Mouse (Mus musculus) midbrain, postnatal 0 days (tissue): ENCODE measurements around the gene Gm525. TPM values are rescaled to one million over a fixed set of nuclear protein-coding genes. Genes with fewer than 3 reads are reported as not detected.
A peak's percentile ranks its signal among the peaks of the same experiment; 100 is the strongest.

ENCODE experiments used
- ATAC-seq: fragments of 200-750 bp; cut with Nextera tagmentation; 2 replicates; pipeline ENCODE4 v1.8.0; 2017; ENCODE audit warnings: moderate number of reproducible peaks, mild to moderate bottlenecking, moderate TSS enrichment, moderate library complexity; ENCODE audit not compliant: low FRiP score
- DNase-seq: peaks from one replicate; pipeline ENCODE4 v3.0.0-alpha.2; 2015; ENCODE audit warnings: low spot score
- H3K27ac ChIP-seq: fragments of 300-500 bp; sonication (generic); 2 replicates; pipeline ENCODE4 v1.5.1; 2014; ENCODE audit warnings: low read depth, mild to moderate bottlenecking, low read length, mixed read lengths
- H3K27me3 ChIP-seq: fragments of 300-500 bp; sonication (generic); 2 replicates; pipeline ENCODE4 v1.6.1; 2014; ENCODE audit warnings: low read length, control low read depth, mixed read lengths; ENCODE audit not compliant: insufficient read depth
- H3K36me3 ChIP-seq: fragments of 300-500 bp; sonication (generic); 2 replicates; pipeline ENCODE4 v1.6.1; 2014; ENCODE audit warnings: low read length, control low read depth, mixed read lengths; ENCODE audit not compliant: insufficient read depth
- H3K4me1 ChIP-seq: fragments of 300-500 bp; sonication (generic); 2 replicates; pipeline ENCODE4 v1.6.1; 2014; ENCODE audit warnings: mild to moderate bottlenecking, control low read depth, antibody characterized with exemption, low read length, mixed read lengths; ENCODE audit not compliant: insufficient read depth
- H3K4me2 ChIP-seq: fragments of 300-500 bp; sonication (generic); 2 replicates; pipeline ENCODE4 v1.6.1; 2014; ENCODE audit warnings: low read depth, mild to moderate bottlenecking, low read length, mixed read lengths; ENCODE audit not compliant: poor library complexity, severe bottlenecking
- H3K4me3 ChIP-seq: fragments of 300-500 bp; sonication (generic); 2 replicates; pipeline ENCODE4 v1.5.1; 2014; ENCODE audit warnings: low read depth, mild to moderate bottlenecking, low read length, moderate library complexity
- H3K9ac ChIP-seq: fragments of 300-500 bp; sonication (generic); replicated peaks from 2 replicates; pipeline ENCODE4 v1.6.1; 2014; ENCODE audit warnings: mild to moderate bottlenecking, low read length, moderate library complexity, mixed read lengths; ENCODE audit not compliant: poor library complexity, severe bottlenecking
- H3K9me3 ChIP-seq: fragments of 300-500 bp; sonication (generic); 2 replicates; pipeline ENCODE4 v1.6.1; 2016; ENCODE audit warnings: low read length, control low read depth
- CTCF ChIP-seq: IDR thresholded peaks from 2 replicates; pipeline ENCODE4 v1.5.1; 2016; ENCODE audit warnings: antibody characterized with exemption, mild to moderate bottlenecking
- WGBS: fragments of 180-500 bp; shearing (Covaris S2); extraction: QIAGEN DNeasy Blood & Tissue Kit; methylation state at CpG from one replicate; pipeline ENCODE4 v1.1.7; 2014; 5-methylcytosine and 5-hydroxymethylcytosine counted together
- polyA plus RNA-seq: library from polyadenylated mRNA; unstranded; fragments of >200 nt; fragmentation: Nextera tagmentation; extraction: Ambion mirVana; gene quantifications from 2 replicates; pipeline ENCODE4 v1.2.1, GENCODE M21; 2015
- total RNA-seq: library from RNA; depleted of rRNA; stranded (reverse); fragments of >200 nt; gene quantifications from 2 replicates; pipeline ENCODE4 v1.2.3, GENCODE M21; 2014

Gene Gm525
- total and polyA plus RNA-seq, 2 experiments from 2014 or later = 0.60 TPM; not detected in 1

GRCm38 (mm10) chr11:89098083-89098835 lies 24.6 kb downstream of the Gm525 start:
- H3K27ac ChIP-seq = no peak overlapping the region
- H3K4me1 ChIP-seq = no peaks in the 10 kb centered on the region
- DNase-seq = no peak
- H3K9me3 ChIP-seq = no peaks in the 10 kb centered on the region
- H3K27me3 ChIP-seq = no peaks in the 10 kb centered on the region
- no peak overlapping the region for H3K4me3 ChIP-seq
- no peak for TF ChIP-seq CTCF
- H3K36me3 ChIP-seq = no peaks in the 10 kb centered on the region
- no peak overlapping the region for H3K4me2 ChIP-seq
- 87% methylated on average over 17 of the region's 17 CpGs for WGBS
- no peak for ATAC-seq
- no peak overlapping the region for H3K9ac ChIP-seq

GRCm38 (mm10) chr11:89098930-89099329 lies 25.3 kb downstream of the Gm525 start:
- DNase-seq (no peak), ATAC-seq (no peak)
- no peaks in the 10 kb centered on the region for H3K9me3 ChIP-seq
- no peaks in the 10 kb centered on the region for H3K4me1 ChIP-seq
- H3K27me3 ChIP-seq = no peaks in the 10 kb centered on the region
- no peak overlapping the region for H3K4me3 ChIP-seq
- WGBS = 71% methylated on average over 6 of the region's 6 CpGs
- H3K9ac ChIP-seq = no peak overlapping the region
- H3K36me3 ChIP-seq = no peaks in the 10 kb centered on the region
- no peak overlapping the region for H3K27ac ChIP-seq
- no peak for TF ChIP-seq CTCF
- H3K4me2 ChIP-seq = no peak overlapping the region

GRCm38 (mm10) chr11:89100403-89100802 lies 26.8 kb downstream of the Gm525 start:
- peak; percentile 58; the same call in 1 of the 2 replicates for ATAC-seq
- no peak overlapping the region for H3K9ac ChIP-seq
- no peaks in the 10 kb centered on the region for H3K36me3 ChIP-seq

GRCm38 (mm10) chr11:89100826-89101321 lies 27.2 kb downstream of the Gm525 start:
- peak overlapping the region; percentile 42 for H3K9ac ChIP-seq
- H3K4me1 ChIP-seq = no peaks in the 10 kb centered on the region
- WGBS = 21% methylated on average over 17 of the region's 17 CpGs
- H3K4me2 ChIP-seq = peak overlapping the region; percentile 43
- no peaks in the 10 kb centered on the region for H3K36me3 ChIP-seq
- no peak for TF ChIP-seq CTCF
- ATAC-seq (no peak), DNase-seq (peak; percentile 33)
- no peak overlapping the region for H3K27ac ChIP-seq
- peak overlapping the region; percentile 24 for H3K4me3 ChIP-seq
- H3K9me3 ChIP-seq = no peaks in the 10 kb centered on the region
- H3K27me3 ChIP-seq = no peaks in the 10 kb centered on the region

More at GRCm38 (mm10) chr11:89100403-89100802, 26.8 kb downstream of the Gm525 start:
- H3K4me2 ChIP-seq = peak overlapping the region; percentile 43
- no peaks in the 10 kb centered on the region for H3K4me1 ChIP-seq
- no peaks in the 10 kb centered on the region for H3K9me3 ChIP-seq
- H3K27ac ChIP-seq = no peak overlapping the region
- H3K4me3 ChIP-seq = peak overlapping the region; percentile 24; the same call in 1 of the 2 replicates
- H3K27me3 ChIP-seq = no peaks in the 10 kb centered on the region
- DNase-seq = peak; percentile 81
- peak; percentile 95 for TF ChIP-seq CTCF
- 1% methylated on average over 9 of the region's 9 CpGs for WGBS

- no peaks in the 10 kb centered on the region for H3K27me3 ChIP-seq
- 91% methylated on average over 14 of the region's 14 CpGs for WGBS
- TF ChIP-seq CTCF = no peak
- DNase-seq (no peak), ATAC-seq (no peak)
- no peak overlapping the region for H3K27ac ChIP-seq
- no peaks in the 10 kb centered on the region for H3K9me3 ChIP-seq
- no peaks in the 10 kb centered on the region for H3K36me3 ChIP-seq
- H3K4me2 ChIP-seq = no peak overlapping the region
- no peak overlapping the region for H3K9ac ChIP-seq
- H3K4me3 ChIP-seq = no peak overlapping the region
- no peaks in the 10 kb centered on the region for H3K4me1 ChIP-seq
Observed at GRCm38 (mm10) chr11:89103166-89103565, 29.5 kb downstream of the Gm525 start.

GRCm38 (mm10) chr11:89105211-89105610 lies 31.6 kb downstream of the Gm525 start:
- no peaks in the 10 kb centered on the region for H3K9me3 ChIP-seq
- ATAC-seq (no peak), DNase-seq (no peak)
- TF ChIP-seq CTCF = no peak
- H3K9ac ChIP-seq = no peak overlapping the region
- H3K4me3 ChIP-seq = no peak overlapping the region
- no peak overlapping the region for H3K27ac ChIP-seq
- H3K27me3 ChIP-seq = no peaks in the 10 kb centered on the region
- no peaks in the 10 kb centered on the region for H3K4me1 ChIP-seq
- no peaks in the 10 kb centered on the region for H3K36me3 ChIP-seq
- H3K4me2 ChIP-seq = no peak overlapping the region
- WGBS = 93% methylated on average over 8 of the region's 8 CpGs
